Mouse (Mus musculus) liver, postnatal 0 days (tissue): ENCODE data around the gene Cep104.

Source experiments
- CTCF ChIP-seq: sonication (generic); IDR thresholded peaks from 2 replicates; pipeline ENCODE4 v1.5.1; 2016; ENCODE audit warnings: antibody characterized with exemption, low read depth
- EP300 ChIP-seq: IDR thresholded peaks from 2 replicates; pipeline ENCODE4 v1.6.1; 2016; ENCODE audit warnings: antibody characterized with exemption, low read depth, mild to moderate bottlenecking

GRCm38 (mm10) chr4:153945741-153946140, 29.3 kb upstream of the Cep104 start:
- no peak for TF ChIP-seq CTCF
- no peak for TF ChIP-seq EP300
